Mouse (Mus musculus) heart, adult 9 months (tissue): Measurements from ENCODE around the gene Dlx3.

Experiments
- DNase-seq, 2 experiments: peaks; one replicate each; pipeline ENCODE4 v3.0.0; 2022; ENCODE audit warnings: low spot score in 2 of 2

The Dlx3 gene

GRCm38 (mm10) chr11:95121161-95122099, 1.5 kb downstream of the Dlx3 start:
- no peak for DNase-seq

DNA sequence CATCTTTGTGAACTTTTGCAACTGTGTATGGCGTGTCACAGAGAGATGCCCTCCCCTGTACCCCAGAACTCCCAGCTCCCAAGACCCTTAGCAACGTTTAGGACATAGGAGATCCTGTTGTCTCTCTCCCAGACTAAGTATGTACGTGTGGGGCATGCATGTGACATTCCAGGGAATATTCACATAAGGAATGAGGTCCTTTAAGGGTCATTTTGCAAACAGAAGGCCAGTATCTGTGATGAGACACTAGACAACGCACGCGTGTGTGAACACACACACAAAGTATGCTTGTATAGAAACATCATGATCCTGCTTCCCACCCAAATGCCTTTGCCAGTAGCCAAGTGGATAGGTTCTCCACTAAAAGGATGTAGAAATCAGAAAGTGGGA, 2.2 kb downstream of the Dlx3 start:
- no peak for DNase-seq

- no peak for DNase-seq
These were observed 5.5 kb downstream of the Dlx3 start for GRCm38 (mm10) chr11:95125366-95125948.

DNA sequence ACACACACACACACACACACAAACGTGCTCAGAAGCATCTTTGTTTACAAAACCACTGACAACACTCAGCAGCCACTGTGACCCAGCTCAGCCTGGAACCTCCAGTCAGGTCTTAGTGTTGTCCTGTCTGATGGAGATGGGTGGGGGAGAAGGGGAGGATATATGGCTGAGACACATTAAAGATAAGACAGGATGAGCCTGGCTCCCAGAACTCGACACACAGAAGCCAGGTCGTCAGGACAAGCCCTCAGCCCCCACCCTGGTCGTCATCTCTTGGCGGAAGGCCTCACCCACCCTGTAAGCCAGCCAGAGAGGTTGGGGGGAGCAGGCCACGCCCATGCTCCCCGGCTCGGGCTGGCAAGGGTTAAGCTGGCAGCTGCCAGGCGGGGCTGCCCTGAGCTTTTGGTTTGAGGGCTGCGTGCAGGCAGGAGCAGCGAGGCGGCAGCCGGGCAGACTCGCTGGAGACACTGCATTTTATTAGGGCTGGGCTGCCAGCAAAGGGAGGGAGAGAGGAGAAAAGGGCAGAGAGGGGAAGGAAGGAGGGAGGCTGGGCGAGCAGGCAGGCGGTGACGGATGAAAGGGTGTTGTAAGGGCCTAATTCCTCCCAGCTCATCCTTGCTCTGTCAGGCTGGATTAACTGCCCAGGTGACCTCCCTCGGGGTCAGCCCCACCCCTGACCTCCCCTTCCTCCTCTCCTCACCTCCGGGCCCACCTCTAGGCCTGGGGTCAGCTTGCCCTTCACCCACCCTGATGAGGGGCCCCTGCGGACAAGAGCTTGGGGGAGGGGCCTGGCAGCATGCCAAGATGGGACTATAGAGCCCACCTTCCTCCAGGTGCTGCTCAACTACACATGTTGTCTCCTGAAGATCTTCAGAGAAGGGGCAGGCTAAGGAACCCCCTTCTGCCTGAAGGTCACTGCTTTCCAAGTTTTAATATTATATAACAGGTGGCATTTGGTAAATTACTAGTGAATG, 6.6 kb downstream of the Dlx3 start:
- no peak for DNase-seq

- DNase-seq, result no peak
These were observed 8.4 kb downstream of the Dlx3 start for GRCm38 (mm10) chr11:95128359-95128758.

DNA sequence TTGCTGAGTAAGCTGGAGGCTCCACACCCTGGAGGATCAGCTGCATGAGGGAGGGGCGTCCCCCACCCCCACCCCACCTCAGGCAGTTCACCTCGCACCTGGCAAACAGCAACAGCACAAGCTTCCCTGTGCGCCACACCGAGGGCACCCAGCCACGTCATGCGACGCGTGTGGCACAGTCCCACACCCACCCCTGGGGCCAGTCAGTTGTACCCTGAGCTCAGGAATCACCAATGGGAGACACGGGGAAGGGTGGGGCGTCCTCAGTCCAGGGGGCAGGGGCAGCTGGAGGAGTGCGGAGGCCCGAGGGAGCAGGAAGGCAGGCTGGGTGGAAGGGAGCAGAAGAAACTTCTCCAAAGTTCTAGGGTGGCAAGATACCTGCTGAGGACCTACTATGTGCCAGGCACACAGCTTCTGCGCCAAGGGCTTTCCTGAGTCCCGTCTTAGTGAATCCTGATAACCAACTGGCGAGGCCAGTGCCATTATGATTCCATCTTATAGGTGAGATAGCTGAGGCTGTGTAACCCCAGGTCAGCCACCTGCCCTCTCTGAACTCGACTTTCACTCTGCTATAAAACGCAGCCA, 10.8 kb downstream of the Dlx3 start:
- DNase-seq, result no peak

- no peak for DNase-seq
These were observed 13.4 kb downstream of the Dlx3 start for GRCm38 (mm10) chr11:95133321-95133720.

DNA sequence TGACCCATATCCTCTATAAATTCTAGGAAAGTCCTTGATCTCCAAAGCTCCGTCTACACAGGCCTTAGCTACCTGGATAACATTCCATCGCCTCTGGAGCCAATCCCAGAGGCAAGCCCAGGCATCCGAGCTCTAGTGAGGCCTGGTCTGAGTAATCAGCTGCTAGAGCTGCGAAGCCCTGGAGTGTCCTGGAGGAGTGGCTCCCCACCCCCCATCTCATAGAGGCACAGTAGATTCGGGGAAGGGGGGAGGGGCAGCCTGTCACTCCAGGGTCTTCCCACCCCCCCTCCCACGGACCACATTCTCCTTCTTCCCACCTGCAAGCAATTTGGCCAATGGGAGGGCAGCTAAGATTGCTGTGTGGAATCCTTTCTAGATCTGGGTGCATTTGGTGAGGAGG, 17.4 kb downstream of the Dlx3 start:
- DNase-seq, result no peak

GRCm38 (mm10) chr11:95139871-95140270, 20.0 kb downstream of the Dlx3 start:
- no peak for DNase-seq

- DNase-seq, result no peak
These were observed 22.3 kb downstream of the Dlx3 start for GRCm38 (mm10) chr11:95142258-95142657.

GRCm38 (mm10) chr11:95142980-95143575, 23.2 kb downstream of the Dlx3 start:
- no peak for DNase-seq

DNA sequence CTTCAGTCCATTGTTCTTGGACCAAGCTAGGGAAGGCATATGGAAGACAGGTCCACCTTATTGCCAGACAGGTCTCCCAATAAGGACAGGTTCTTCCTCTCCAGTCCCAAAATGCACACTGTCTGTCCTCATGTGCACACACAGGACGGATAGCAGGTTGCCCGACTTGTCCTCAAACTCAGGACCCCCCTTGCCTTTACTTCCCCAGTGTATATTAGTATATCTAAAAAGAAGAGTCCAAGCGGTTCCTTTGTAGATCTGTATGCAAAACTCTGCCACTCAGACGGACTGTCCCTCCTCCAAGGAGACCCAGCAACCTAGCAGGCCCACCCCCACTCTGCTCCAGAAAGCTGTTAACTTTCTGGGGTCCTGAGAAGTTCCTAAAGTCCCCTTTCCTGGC, 23.7 kb downstream of the Dlx3 start:
- no peak for DNase-seq

DNA sequence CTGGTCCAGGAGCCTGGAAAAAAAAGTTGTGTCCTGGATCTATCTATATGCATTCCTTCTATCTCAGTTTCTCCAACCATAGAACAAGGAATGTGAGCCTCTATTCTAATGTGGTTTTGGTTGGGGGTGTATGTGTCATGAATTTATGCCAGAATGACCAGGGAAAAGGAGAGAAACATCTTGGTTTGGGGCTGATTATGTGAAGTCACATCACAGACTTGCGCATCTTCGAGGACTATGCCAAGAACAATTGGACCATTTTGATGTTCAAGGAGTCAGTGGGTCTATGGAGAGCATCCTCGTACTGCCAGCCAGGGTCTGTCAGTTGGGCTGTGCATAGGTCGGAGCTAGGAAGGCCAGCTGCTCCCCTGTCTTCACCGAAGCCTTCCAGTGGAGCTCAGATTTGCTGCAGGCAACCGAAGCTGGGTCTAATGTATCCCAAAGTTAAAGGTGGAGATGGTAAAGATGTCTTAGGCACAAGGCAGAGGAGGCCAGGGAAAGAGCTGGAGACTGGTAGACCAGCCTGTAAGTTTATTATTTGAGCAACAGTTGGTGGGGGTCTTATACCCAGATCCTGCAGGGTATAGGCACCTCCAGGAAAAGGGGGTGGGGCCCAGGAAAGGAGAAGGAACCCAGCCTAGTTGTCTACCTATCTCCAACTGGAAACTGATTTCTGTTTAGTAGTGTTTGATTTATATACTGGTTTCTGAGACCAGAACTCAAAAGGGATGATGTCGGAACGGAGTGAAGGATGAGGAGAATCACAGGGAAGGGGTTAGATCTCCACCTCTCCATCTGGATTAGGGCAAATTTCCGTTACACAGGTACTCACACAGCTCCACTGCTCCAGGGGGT, 24.4 kb downstream of the Dlx3 start:
- no peak for DNase-seq

DNA sequence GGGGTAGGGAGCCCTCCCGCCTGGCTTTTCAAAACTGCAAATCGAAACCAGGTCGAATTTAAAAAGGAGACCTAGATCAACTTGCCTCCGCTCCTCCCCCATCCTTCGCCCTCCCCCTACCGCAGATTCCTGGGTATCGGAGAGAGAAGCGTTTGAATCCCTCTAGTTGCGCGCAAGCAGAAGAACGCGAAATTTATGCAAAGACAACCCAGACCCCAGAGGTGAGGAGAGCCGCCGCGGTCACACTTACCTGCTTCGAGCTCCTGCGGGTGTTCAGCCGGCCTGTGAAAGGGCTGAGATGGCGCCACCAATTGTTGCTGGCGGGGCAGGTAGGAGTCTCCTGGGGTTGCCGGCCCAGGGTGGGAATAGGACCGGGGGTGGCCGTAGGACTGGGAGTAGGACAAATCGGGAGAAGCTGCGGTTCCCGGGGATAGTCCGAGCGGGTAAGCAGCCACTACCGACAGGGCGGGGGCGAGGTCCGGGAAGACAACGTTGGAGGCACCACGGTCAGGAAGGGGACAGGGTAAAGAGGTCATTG, 25.1 kb downstream of the Dlx3 start:
- no peak for DNase-seq

- peak; percentile 24 to 40 for DNase-seq
These were observed 26.0 kb downstream of the Dlx3 start, which contains the start of gene Dlx4 for GRCm38 (mm10) chr11:95145851-95146403. Gene Dlx4, minus strand, starts transcription at chr11:95146263.

GRCm38 (mm10) chr11:95148754-95149153, 28.8 kb downstream of the Dlx3 start:
- no peak for DNase-seq

GRCm38 (mm10) chr11:95149462-95150268, 29.7 kb downstream of the Dlx3 start:
- DNase-seq, result no peak

- DNase-seq, result no peak
These were observed 30.5 kb downstream of the Dlx3 start for GRCm38 (mm10) chr11:95150269-95151049.
